Mouse (Mus musculus): ENCODE results near the gene Trim2.

Trim2 gene

GRCm38 (mm10) chr3:84324000-84324399 lies 17.3 kb upstream of the Trim2 start:
- peak; percentile 43 for DNase-seq (ENCODE audit: inconsistent ontology term)

GRCm38 (mm10) chr3:84319504-84319903 lies 12.8 kb upstream of the Trim2 start:
- DNase-seq (ENCODE audit: inconsistent ontology term), result peak; percentile 98

DNA sequence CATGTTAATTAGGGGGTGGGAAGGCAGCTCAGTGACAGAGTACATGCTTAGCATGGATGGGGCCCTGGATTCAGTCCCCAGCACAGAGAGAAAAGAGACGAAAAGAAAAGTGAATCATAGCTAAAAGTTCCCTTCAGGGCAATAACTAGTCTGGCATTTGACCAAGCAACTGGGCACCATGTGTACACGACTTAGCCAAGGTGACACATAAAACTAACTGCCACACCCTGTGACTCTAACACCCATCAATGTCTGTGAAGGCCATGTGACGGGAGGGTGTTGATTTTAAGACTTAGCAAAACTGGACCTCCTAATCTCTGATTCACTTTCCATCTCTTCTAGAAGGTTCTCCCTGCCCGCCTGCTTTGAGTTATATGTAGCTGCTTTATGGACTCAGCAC lies 12.2 kb upstream of the Trim2 start:
- peak; percentile 62 for DNase-seq (ENCODE audit: inconsistent ontology term)

- peak; percentile 75 for DNase-seq (ENCODE audit: inconsistent ontology term)
These were observed 8.0 kb upstream of the Trim2 start for GRCm38 (mm10) chr3:84314651-84315191.

GRCm38 (mm10) chr3:84313801-84314541 lies 7.3 kb upstream of the Trim2 start:
- DNase-seq (ENCODE audit: inconsistent ontology term), result no peak

- DNase-seq (ENCODE audit: inconsistent ontology term), result peak; percentile 80
These were observed 6.5 kb upstream of the Trim2 start for GRCm38 (mm10) chr3:84313003-84313800.

DNA sequence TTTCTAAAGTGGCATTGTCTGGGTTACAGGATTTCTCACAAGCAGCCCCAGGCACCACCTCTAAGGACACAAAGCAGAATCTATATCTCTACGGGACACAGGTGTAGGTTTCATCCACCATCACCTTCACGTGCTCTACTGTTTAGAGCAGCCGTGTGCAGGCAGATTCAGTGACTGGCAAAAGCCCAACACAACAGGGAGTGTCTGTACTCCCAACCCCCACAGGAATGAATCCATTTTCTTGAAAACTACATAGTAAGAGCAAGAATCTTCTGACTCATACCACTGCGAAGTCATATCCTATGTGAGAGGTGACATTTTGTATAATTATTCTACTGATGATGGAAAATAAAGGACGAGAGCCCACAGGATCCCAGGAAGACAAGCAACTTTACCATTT lies 5.6 kb upstream of the Trim2 start:
- peak; percentile 7 for DNase-seq (ENCODE audit: inconsistent ontology term)

DNA sequence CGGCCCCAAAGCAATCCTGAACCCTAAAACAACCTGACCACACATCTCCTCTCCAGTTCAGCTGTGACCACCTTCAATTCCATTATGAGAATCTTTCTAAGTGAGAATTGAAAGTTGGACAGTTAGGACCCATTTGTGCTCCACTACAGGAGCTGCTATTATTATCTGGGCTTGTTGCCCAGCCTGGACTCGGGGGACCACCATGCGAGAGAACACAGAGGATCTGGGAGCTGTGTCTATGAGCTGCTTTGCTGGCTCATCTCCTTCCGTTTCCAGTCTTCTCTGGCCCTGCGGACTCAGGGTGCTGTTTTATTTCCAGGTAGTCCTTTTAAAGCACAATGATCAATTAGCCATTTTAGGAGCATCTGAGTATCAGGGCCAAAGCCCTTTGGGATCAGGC lies 839 bp upstream of the Trim2 start:
- no peak for DNase-seq (ENCODE audit: inconsistent ontology term)

DNA sequence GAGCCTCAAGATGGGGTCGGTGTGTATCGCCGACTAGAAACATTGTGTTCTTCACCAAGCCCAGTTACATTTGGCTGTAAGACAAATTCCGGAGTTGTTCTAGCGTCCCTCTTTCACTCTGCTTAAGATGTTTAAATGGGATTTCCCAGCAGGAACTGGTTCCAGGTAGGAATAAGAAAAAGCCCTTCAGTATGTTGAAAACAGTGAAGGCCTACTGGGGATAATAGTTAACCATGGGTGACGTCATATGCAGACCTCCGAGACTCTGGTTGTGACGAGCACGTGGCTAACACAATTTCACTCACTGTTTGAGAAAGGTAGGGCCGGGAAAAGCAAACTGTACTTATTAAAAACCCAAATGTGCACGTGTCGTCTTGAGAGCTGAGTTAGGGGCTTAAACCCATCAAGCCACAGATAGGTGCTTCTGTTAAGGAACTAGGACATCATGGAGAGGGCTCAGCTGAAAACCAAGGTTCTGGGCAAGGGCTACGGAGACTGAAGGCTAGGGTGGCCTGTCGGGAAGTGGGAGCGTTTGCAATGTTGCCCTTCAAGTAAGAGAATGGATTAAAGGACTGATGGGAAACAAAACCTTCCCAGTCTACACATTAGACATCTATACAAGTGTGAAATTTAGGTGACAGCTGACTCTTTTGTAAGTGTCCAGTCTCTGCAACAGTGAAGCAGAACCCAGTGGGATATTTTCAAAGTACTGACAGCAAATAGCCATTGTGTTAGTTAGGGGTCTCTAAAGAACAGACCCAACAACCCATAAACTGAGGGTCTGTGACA lies 761 bp downstream of the Trim2 start:
- no peak for DNase-seq (ENCODE audit: inconsistent ontology term)

- DNase-seq (ENCODE audit: inconsistent ontology term), result peak; percentile 72
These were observed 1.5 kb downstream of the Trim2 start for GRCm38 (mm10) chr3:84305010-84305692.

GRCm38 (mm10) chr3:84304339-84305009 lies 2.2 kb downstream of the Trim2 start:
- DNase-seq (ENCODE audit: inconsistent ontology term), result peak; percentile 71

GRCm38 (mm10) chr3:84303395-84303949 lies 3.2 kb downstream of the Trim2 start:
- DNase-seq (ENCODE audit: inconsistent ontology term), result no peak

DNA sequence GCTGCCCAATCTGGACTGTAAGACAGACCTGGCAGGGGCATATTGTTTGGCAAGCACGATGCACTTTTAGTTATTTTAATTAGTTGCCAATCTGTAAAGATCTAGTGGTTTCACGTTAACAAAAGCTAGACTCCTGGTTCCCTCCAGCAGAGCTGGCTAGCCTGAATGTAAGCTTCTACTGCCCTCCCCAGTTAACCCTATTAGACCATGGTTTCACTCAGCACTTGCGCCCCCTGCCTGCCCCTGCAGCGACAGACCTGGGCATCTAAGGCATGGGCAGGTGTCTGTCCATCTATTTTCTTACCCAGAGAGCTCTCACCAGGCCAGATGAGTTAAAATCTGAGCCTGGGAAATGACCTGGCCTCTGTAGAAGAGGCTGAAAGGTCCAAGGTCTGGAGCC lies 4.4 kb downstream of the Trim2 start:
- peak; percentile 55 for DNase-seq (ENCODE audit: inconsistent ontology term)

DNA sequence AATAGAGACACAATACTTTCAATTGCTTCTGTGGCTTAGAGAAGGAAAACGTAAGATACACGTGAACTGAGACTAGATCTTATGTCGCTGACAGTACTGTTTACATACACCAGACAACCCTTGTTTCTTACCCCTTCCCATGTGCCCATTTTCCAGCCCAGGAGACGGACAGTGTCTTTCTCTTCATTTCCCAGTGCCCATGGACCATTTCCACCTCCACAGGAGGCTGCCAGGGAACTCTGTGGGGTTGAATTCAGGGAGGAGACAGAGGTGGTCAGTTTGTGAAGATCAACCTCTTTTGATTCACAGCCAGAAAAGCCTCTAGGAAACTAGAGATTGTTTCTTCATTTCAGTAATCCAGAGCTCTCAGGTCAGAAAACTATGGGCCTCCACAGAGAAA lies 5.0 kb downstream of the Trim2 start:
- DNase-seq (ENCODE audit: inconsistent ontology term), result no peak

DNA sequence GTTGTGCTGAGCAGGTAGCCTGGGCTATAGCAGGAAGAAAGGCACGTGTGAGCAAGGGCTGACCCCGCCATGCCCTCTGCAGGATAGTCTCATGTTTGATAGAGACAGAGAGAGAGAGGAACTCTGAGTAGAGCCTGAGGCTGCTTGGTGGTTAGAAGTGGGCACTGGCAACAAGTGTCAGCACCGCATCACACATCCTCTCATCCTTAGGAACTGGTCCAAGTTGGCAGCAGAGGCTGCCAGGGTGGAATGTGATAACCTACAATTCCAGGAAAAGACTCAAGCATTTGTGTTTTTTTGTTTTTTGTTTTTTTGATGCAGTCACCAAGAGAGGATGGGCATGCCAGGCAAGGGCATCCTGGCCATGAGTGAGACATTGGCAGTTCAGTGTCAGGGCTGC lies 8.5 kb downstream of the Trim2 start:
- peak; percentile 70 for DNase-seq (ENCODE audit: inconsistent ontology term)

GRCm38 (mm10) chr3:84296676-84297075 lies 10.0 kb downstream of the Trim2 start:
- no peak for DNase-seq (ENCODE audit: inconsistent ontology term)

- no peak for DNase-seq (ENCODE audit: inconsistent ontology term)
These were observed 11.9 kb downstream of the Trim2 start for GRCm38 (mm10) chr3:84294734-84295133.

- peak; percentile 62 for DNase-seq (ENCODE audit: inconsistent ontology term)
These were observed 12.7 kb downstream of the Trim2 start for GRCm38 (mm10) chr3:84293666-84294595.

DNA sequence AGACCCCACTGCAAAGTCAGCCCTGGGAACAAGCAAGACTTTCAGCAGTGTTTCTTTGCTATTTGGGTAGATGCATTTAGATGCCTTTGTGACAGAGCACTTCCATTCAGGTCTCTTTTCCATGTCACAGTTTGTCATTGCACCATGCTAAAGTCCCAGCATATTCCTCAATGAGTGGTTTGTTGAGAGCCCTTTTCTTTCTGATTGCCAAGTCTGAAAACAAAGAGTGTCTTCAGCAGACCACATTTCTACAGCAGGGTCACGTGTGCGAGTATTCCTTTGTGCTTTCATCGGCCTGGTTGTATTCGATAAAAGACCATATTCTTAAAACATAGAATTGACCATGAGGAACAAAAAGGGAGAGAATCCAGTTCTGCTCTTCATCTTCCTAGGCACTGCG lies 14.4 kb downstream of the Trim2 start:
- DNase-seq (ENCODE audit: inconsistent ontology term), result no peak

Data from Muller cell, postnatal 12 days (primary cell).